Comparison of ENCODE assay signal across 8 mouse cellular contexts in the genomic region with DNA sequence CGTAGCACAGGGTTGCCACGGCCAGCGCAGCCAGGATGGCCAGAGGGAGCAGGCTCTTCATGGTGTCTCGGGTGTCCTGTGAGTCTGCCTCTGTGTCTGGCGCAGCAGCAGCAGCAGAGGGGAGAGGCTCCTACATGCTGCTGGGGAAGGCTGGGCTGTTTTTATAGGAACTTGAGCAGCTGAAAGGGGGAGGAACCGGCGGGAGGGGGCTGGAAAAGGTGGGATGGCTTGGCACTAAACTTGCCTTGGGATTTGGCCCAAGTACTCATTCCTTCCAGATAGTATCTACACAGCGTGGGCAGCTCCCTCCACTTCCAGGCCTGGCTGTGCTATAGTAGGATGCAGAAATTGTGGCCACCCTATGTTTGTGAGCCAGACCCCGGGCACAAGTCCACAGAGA. TPM values are rescaled to one million over a fixed set of nuclear protein-coding genes. Genes with fewer than 3 reads are reported as not detected.
A peak's percentile ranks its signal among the peaks of the same experiment; 100 is the strongest.
DNase-seq lines count a peak whose midpoint lies in the region; ATAC-seq and TF ChIP-seq lines count a peak whose summit lies in the region.

Gene Mgp (minus strand): TSS at position 154 of the 400 bp plus-strand sequence.

- ATAC-seq in hindbrain, postnatal 0 days, result no peak
- peak; percentile 85 for ATAC-seq in limb, embryonic 14.5 days (ENCODE audit: low FRiP score, low read depth)
- peak; percentile 46; the same call in 1 of the 2 replicates for ATAC-seq in stomach, embryonic 14.5 days (ENCODE audit: insufficient number of reproducible peaks, insufficient read depth, low FRiP score, low read depth)
- ATAC-seq in granulocyte monocyte progenitor cell, adult 5-6 weeks (replicated peaks; ENCODE audit: poor library complexity, severe bottlenecking), result no peak

- H3K36me3 ChIP-seq in hindbrain, postnatal 0 days (ENCODE audit: insufficient read depth, low read length), result no peaks in the 10 kb centered on the region
- 0 out of 2 replicates have a peak, but pooled peaks cover 3% of the 10 kb centered on the region for H3K36me3 ChIP-seq in limb, embryonic 14.5 days (ENCODE audit: control insufficient read depth, insufficient read depth, low read length)
- no peaks in the 10 kb centered on the region for H3K36me3 ChIP-seq in stomach, embryonic 14.5 days (ENCODE audit: control insufficient read depth, insufficient read depth, low read length)

- no peaks in the 10 kb centered on the region for H3K9me3 ChIP-seq in hindbrain, postnatal 0 days (ENCODE audit: low read length)
- H3K9me3 ChIP-seq in limb, embryonic 14.5 days (ENCODE audit: control insufficient read depth, low read length), result no peaks in the 10 kb centered on the region
- H3K9me3 ChIP-seq in stomach, embryonic 14.5 days (ENCODE audit: control insufficient read depth, low read depth, low read length), result 0 out of 2 replicates have a peak, but pooled peaks cover under 1% of the 10 kb centered on the region

- no peak for TF ChIP-seq CTCF in cerebellum, adult 2 months (IDR thresholded peaks at IDR 0.05; ENCODE audit: borderline replicate concordance, insufficient read depth, low read depth, low read length)
- TF ChIP-seq CTCF in hindbrain, postnatal 0 days (IDR thresholded peaks at IDR 0.05; ENCODE audit: low read depth), result no peak

- H3K4me3 ChIP-seq in cerebellum, adult 2 months (replicated peaks; ENCODE audit: insufficient read depth, low read depth, low read length), result no peak within 1 kb of the TSS
- no peak within 1 kb of the TSS for H3K4me3 ChIP-seq in hindbrain, postnatal 0 days (ENCODE audit: low read length)
- peak within 1 kb of the TSS; percentile 43 for H3K4me3 ChIP-seq in limb, embryonic 14.5 days (replicated peaks; ENCODE audit: low read length)
- H3K4me3 ChIP-seq in stomach, embryonic 14.5 days (ENCODE audit: low read depth, low read length), result peak within 1 kb of the TSS; percentile 28

- H3K4me2 ChIP-seq in hindbrain, postnatal 0 days (ENCODE audit: low read depth, low read length), result 0 out of 2 replicates have a peak within 1 kb of the TSS, but pooled peaks have one; percentile 5
- peak within 1 kb of the TSS; percentile 45 for H3K4me2 ChIP-seq in limb, embryonic 14.5 days (replicated peaks; ENCODE audit: low read depth, low read length, severe bottlenecking)
- peak within 1 kb of the TSS; percentile 31 for H3K4me2 ChIP-seq in stomach, embryonic 14.5 days (replicated peaks; ENCODE audit: low read depth, low read length)

- 23% methylated on average over 9 of the region's 9 CpGs for WGBS in cerebellum, adult 2 months
- 50% methylated on average over 9 of the region's 9 CpGs for WGBS in hindbrain, postnatal 0 days
- 11% methylated on average over 9 of the region's 9 CpGs for WGBS in limb, embryonic 14.5 days
- WGBS in stomach, embryonic 14.5 days, result 34% methylated on average over 9 of the region's 9 CpGs

- no peak for TF ChIP-seq POLR2A in cerebellum, adult 2 months (IDR thresholded peaks at IDR 0.05; ENCODE audit: borderline replicate concordance, insufficient read depth, low read length)
- peak; percentile 68; the same call in 1 of the 2 replicates for TF ChIP-seq POLR2A in limb, embryonic 14.5 days (IDR thresholded peaks at IDR 0.05; ENCODE audit: borderline replicate concordance, extremely low read depth, insufficient read depth, insufficient read length)

- no peak within 1 kb of the TSS for H3K27ac ChIP-seq in cerebellum, adult 2 months (ENCODE audit: insufficient read depth, low read length)
- H3K27ac ChIP-seq in hindbrain, postnatal 0 days, result no peak within 1 kb of the TSS
- H3K27ac ChIP-seq in limb, embryonic 14.5 days (replicated peaks; ENCODE audit: low read depth, low read length), result peak within 1 kb of the TSS; percentile 69
- peak within 1 kb of the TSS; percentile 49; the same call in 1 of the 2 replicates for H3K27ac ChIP-seq in stomach, embryonic 14.5 days (ENCODE audit: low read length)

- H3K27me3 ChIP-seq in cerebellum, adult 2 months (ENCODE audit: control insufficient read depth, insufficient read depth, low read length), result no peaks in the 10 kb centered on the region
- no peaks in the 10 kb centered on the region for H3K27me3 ChIP-seq in hindbrain, postnatal 0 days (ENCODE audit: insufficient read depth, low read length)
- no peaks in the 10 kb centered on the region for H3K27me3 ChIP-seq in limb, embryonic 14.5 days (ENCODE audit: control insufficient read depth, insufficient read depth, low read length)
- no peaks in the 10 kb centered on the region for H3K27me3 ChIP-seq in stomach, embryonic 14.5 days (ENCODE audit: control insufficient read depth, insufficient read depth, low read length)

- no peak within 1 kb of the TSS for H3K9ac ChIP-seq in hindbrain, postnatal 0 days (replicated peaks; ENCODE audit: low read length)
- peak within 1 kb of the TSS; percentile 46 for H3K9ac ChIP-seq in limb, embryonic 14.5 days (ENCODE audit: low read depth, low read length, severe bottlenecking)
- 0 out of 2 replicates have a peak within 1 kb of the TSS, but pooled peaks have one; percentile 10 for H3K9ac ChIP-seq in stomach, embryonic 14.5 days (replicated peaks; ENCODE audit: low read depth, low read length)

- no peak for DNase-seq in cerebellum, adult 2 months
- no peak for DNase-seq in cerebellum, postnatal 4 days (ENCODE audit: low spot score in 2 of 2)
- no peak for DNase-seq in adrenal gland, postnatal 14 days
- peak; percentile 13 to 37 for DNase-seq in gastrocnemius, adult 8-10 months (ENCODE audit: low spot score in 2 of 2)
- DNase-seq in hindbrain, postnatal 0 days (ENCODE audit: low spot score), result no peak
- DNase-seq in limb, embryonic 14.5 days (ENCODE audit: low spot score), result peak; percentile 82

- no peaks in the 10 kb centered on the region for H3K4me1 ChIP-seq in cerebellum, adult 2 months (ENCODE audit: control insufficient read depth, insufficient read depth, low read length)
- no peaks in the 10 kb centered on the region for H3K4me1 ChIP-seq in hindbrain, postnatal 0 days (ENCODE audit: insufficient read depth, low read length)
- peaks cover 25% of the 10 kb centered on the region for H3K4me1 ChIP-seq in limb, embryonic 14.5 days (ENCODE audit: control insufficient read depth, insufficient read depth, low read length)
- H3K4me1 ChIP-seq in stomach, embryonic 14.5 days (ENCODE audit: control insufficient read depth, insufficient read depth, low read length), result peaks cover 7% of the 10 kb centered on the region; the same call in 1 of the 2 replicates

RNA-seq across cellular contexts. Expression of gene Mgp, which starts in this region (rescaled TPM):
- polyA plus RNA-seq in cerebellum, adult 2 months (2012; rRNA removed), result 93.7 and 131 TPM in 2 replicates
- total RNA-seq in adrenal gland, postnatal 14 days (2021), result 177 and 231 TPM in 2 replicates
- total RNA-seq in gastrocnemius, adult 8-10 months (2022), result 10 to 100 TPM; 25.2 to 67.7 (median 42.4) TPM
- 23.6 and 34.6 TPM in 2 replicates for total RNA-seq in hindbrain, postnatal 0 days (2014; rRNA removed)
- 74.4 and 81.8 TPM in 2 replicates for polyA plus RNA-seq in hindbrain, postnatal 0 days (2015; fragmentation: Nextera tagmentation; extraction: Ambion mirVana)
- polyA plus RNA-seq in limb, embryonic 14.5 days (2012; rRNA removed), result 534 and 645 TPM in 2 replicates
- 338 and 360 TPM in 2 replicates for polyA plus RNA-seq in limb, embryonic 14.5 days (2014; fragmentation: Nextera tagmentation; extraction: Ambion mirVana)
- 229 and 247 TPM in 2 replicates for polyA plus RNA-seq in stomach, embryonic 14.5 days (2014; fragmentation: Nextera tagmentation; extraction: Ambion mirVana)
- not detected in 2 replicates for total RNA-seq in granulocyte monocyte progenitor cell, adult 5-6 weeks (2014; fragmentation: Nextera tagmentation)
- total RNA-seq in granulocyte monocyte progenitor cell, adult 5-6 weeks (2017), result not detected in 2 replicates

Comparison
In these comparisons a context has a peak if more than half of its experiments do, and no peak if none do; other contexts are left out.
1. RNA of gene Mgp (total RNA-seq): 177 to 231 TPM in adrenal gland, postnatal 14 days, 25.2 to 67.7 TPM in gastrocnemius, adult 8-10 months and 23.6 to 34.6 TPM in hindbrain, postnatal 0 days; not detected in granulocyte monocyte progenitor cell, adult 5-6 weeks; every median in the first group is over 10 times any median in the second.
2. DNase-seq: peak in gastrocnemius, adult 8-10 months (2 of 2) and limb, embryonic 14.5 days (single experiment); none in cerebellum, adult 2 months (0 of 2), cerebellum, postnatal 4 days (0 of 2), adrenal gland, postnatal 14 days (single experiment) and hindbrain, postnatal 0 days (single experiment).
3. H3K27ac ChIP-seq: peak in limb, embryonic 14.5 days (single experiment) and stomach, embryonic 14.5 days (single experiment); none in cerebellum, adult 2 months (single experiment) and hindbrain, postnatal 0 days (single experiment).
4. H3K4me3 ChIP-seq: peak in limb, embryonic 14.5 days (single experiment) and stomach, embryonic 14.5 days (single experiment); none in cerebellum, adult 2 months (single experiment) and hindbrain, postnatal 0 days (single experiment).
5. ATAC-seq: peak in limb, embryonic 14.5 days (single experiment) and stomach, embryonic 14.5 days (single experiment); none in hindbrain, postnatal 0 days (single experiment) and granulocyte monocyte progenitor cell, adult 5-6 weeks (single experiment).
6. Peak in every context shown above with its lines, with median percentiles within 50 percentile points of each other: H3K4me2 ChIP-seq.